Mouse (Mus musculus) limb, embryonic 10.5 days (tissue): ENCODE measurements at regions not wholly inside any gene's neighbourhood (a gene's known extent, or its start where the extent isn't known, plus 50 kb on each side); places are given as distances from the start of the nearest gene placed in this dataset.
A peak's percentile ranks its signal among the peaks of the same experiment; 100 is the strongest.

ENCODE experiments used
- DNase-seq: peaks from one replicate; pipeline ENCODE4 v3.0.0-alpha.2; 2017; ENCODE audit warnings: low spot score
- H3K27ac ChIP-seq: fragments of 300-500 bp; sonication (generic); 2 replicates; pipeline ENCODE4 v1.5.1; 2016; ENCODE audit warnings: mild to moderate bottlenecking
- H3K27me3 ChIP-seq: fragments of 300-500 bp; sonication (generic); 2 replicates; pipeline ENCODE4 v1.6.1; 2016; ENCODE audit warnings: low read depth, mild to moderate bottlenecking; ENCODE audit not compliant: poor library complexity, severe bottlenecking
- H3K36me3 ChIP-seq: fragments of 300-500 bp; sonication (generic); 2 replicates; pipeline ENCODE4 v1.6.1; 2016; ENCODE audit warnings: mild to moderate bottlenecking, moderate library complexity
- H3K4me1 ChIP-seq: fragments of 300-500 bp; sonication (generic); 2 replicates; pipeline ENCODE4 v1.6.1; 2016
- H3K4me3 ChIP-seq: fragments of 300-500 bp; sonication (generic); 2 replicates; pipeline ENCODE4 v1.5.1; 2016; ENCODE audit warnings: mild to moderate bottlenecking, moderate library complexity
- H3K9me3 ChIP-seq: fragments of 300-500 bp; sonication (generic); replicated peaks from 2 replicates; pipeline ENCODE4 v1.6.1; 2016; ENCODE audit warnings: mild to moderate bottlenecking
- WGBS: fragments of 180-500 bp; shearing (Covaris S2); methylation state at CpG from one replicate; pipeline ENCODE4 v1.1.7; 2016; 5-methylcytosine and 5-hydroxymethylcytosine counted together

DNA sequence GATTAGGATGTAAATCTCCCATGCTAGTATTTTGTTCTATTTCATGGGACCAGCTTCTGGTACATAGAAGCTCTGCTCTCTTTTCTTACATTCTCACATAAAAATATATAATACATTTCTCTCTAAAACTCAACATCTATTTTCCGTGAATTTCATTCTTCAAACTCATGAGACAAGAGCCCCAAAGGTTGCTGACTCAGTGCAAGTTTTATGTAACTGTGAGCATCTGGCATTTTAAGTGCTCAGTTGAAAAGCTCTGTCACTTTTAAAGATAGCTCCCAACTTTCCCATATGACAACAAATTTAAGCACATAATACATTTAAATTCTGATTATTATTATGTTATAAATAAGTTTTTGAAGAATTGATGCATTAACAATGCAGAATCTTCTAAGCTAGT is 268.5 kb downstream of the AW209491 start:
- no peaks in the 10 kb centered on the region for H3K4me1 ChIP-seq
- H3K9me3 ChIP-seq = no peaks in the 10 kb centered on the region
- H3K27ac ChIP-seq = no peak overlapping the region
- no peak for DNase-seq
- no peak overlapping the region for H3K4me3 ChIP-seq
- 88% methylated on average over 1 of the region's 1 CpGs for WGBS
- no peaks in the 10 kb centered on the region for H3K27me3 ChIP-seq
- no peaks in the 10 kb centered on the region for H3K36me3 ChIP-seq

DNA sequence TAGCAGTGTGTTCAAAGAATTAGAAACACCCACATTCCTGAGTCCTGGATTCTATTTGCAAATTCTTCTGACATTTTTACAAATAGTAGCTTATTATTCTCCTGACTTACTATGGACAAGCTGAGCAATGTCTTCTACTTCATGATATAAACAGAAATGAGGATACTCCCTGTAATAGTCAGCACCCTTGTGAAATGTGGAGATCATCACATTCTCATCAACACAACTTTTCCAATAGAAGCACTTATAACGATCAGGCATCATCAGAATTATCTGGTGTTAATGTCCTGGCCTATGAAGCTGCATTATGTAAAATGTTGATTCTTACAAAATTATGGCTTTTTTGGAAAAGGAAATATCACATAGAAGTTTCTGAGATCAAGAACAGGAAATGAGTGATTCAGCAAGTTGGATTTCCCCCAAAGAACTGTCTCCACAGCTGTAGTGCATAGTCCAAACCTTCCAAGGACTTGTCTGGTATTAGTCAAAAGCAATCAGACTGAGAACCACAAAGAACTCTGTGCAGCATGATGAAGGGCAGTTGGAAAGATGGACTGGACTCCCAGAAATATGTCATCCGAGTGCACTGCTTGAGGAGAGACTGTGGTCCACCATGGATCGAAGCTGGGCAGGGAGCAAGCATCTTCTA is 300.3 kb downstream of the AW209491 start:
- no peak overlapping the region for H3K27ac ChIP-seq
- no peak for DNase-seq
- H3K36me3 ChIP-seq = no peaks in the 10 kb centered on the region
- no peaks in the 10 kb centered on the region for H3K9me3 ChIP-seq
- no peak overlapping the region for H3K4me3 ChIP-seq
- H3K4me1 ChIP-seq = no peaks in the 10 kb centered on the region
- 89% methylated on average over 3 of the region's 3 CpGs for WGBS
- no peaks in the 10 kb centered on the region for H3K27me3 ChIP-seq

DNA sequence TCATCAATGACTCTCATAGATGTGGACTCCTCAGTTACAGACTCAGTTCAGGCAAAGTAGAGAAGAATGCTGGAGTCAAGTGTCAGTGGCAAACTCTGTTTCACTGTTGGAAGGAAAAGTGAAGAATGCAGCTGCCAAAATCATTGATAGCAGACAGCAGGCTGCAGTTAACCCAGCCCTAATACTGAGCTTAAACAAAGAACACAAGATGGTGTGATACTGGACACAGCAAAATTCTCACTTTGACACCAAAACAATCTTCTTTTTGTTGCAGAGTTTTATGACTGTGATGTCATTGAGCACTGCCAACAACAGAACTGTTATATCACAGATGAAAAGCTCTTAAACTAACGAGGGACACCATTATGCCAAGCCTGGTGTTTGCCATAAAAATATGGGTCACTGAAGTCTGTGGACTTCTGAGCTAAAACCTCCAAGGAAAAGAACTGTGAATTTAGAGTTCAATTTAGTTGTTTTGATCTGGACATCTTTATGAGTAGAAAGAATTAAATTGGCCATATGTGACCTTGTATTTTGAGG is 336.3 kb downstream of the AW209491 start:
- H3K36me3 ChIP-seq = no peaks in the 10 kb centered on the region
- H3K27me3 ChIP-seq = no peaks in the 10 kb centered on the region
- no peak overlapping the region for H3K4me3 ChIP-seq
- no peak for DNase-seq
- no peaks in the 10 kb centered on the region for H3K9me3 ChIP-seq
- no peak overlapping the region for H3K27ac ChIP-seq
- WGBS = 74% methylated on average over 1 of the region's 1 CpGs
- no peaks in the 10 kb centered on the region for H3K4me1 ChIP-seq

DNA sequence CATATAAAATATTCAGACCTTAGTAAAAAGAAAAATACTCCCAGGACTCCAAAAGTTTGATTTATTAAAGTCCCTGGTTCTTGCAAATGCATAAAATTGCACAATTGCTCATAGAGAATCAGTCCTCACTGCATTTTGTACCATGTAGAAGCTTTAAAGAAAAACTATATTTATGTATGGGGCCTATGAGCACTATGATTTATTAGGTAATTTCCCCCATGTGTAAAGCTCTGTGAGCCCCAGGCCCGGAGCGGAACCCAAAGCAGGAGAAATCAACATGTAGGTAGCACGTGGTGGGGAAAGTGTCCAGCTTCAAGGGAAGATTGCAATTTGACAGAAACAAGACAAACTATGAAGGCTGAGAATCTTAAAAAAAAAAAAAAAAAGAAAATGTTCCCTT is 372.7 kb downstream of the AW209491 start:
- no peaks in the 10 kb centered on the region for H3K4me1 ChIP-seq
- no peak overlapping the region for H3K4me3 ChIP-seq
- WGBS = 85% methylated on average over 3 of the region's 3 CpGs
- H3K9me3 ChIP-seq = no peaks in the 10 kb centered on the region
- no peaks in the 10 kb centered on the region for H3K27me3 ChIP-seq
- no peak for DNase-seq
- H3K36me3 ChIP-seq = no peaks in the 10 kb centered on the region
- no peak overlapping the region for H3K27ac ChIP-seq

DNA sequence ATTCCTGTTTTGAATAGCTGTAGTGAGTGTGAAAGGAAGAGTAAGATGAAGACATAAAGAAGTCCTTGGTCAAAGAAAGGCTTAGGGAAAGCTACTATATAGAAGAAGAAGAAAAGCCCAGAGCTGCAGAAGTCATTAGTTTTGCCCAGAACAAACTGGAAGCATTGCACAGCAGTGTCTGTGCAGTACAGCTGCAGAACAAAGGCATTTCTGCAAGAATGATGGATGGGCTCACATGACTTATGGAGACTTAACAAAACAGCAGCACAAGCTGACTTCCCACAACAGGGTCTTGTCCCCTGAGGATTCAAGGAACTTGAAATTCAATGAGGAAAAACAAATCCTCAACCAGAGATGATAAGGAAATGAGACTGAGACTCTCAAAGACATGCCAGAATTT is 381.7 kb downstream of the AW209491 start:
- no peak for DNase-seq
- Histone ChIP-seq H3K27me3 (no peaks in the 10 kb centered on the region), H3K4me1 (0 out of 2 replicates have a peak, but pooled peaks cover 5% of the 10 kb centered on the region), H3K4me3 (no peak overlapping the region), H3K9me3 (no peaks in the 10 kb centered on the region), H3K27ac (no peak overlapping the region), H3K36me3 (no peaks in the 10 kb centered on the region)

DNA sequence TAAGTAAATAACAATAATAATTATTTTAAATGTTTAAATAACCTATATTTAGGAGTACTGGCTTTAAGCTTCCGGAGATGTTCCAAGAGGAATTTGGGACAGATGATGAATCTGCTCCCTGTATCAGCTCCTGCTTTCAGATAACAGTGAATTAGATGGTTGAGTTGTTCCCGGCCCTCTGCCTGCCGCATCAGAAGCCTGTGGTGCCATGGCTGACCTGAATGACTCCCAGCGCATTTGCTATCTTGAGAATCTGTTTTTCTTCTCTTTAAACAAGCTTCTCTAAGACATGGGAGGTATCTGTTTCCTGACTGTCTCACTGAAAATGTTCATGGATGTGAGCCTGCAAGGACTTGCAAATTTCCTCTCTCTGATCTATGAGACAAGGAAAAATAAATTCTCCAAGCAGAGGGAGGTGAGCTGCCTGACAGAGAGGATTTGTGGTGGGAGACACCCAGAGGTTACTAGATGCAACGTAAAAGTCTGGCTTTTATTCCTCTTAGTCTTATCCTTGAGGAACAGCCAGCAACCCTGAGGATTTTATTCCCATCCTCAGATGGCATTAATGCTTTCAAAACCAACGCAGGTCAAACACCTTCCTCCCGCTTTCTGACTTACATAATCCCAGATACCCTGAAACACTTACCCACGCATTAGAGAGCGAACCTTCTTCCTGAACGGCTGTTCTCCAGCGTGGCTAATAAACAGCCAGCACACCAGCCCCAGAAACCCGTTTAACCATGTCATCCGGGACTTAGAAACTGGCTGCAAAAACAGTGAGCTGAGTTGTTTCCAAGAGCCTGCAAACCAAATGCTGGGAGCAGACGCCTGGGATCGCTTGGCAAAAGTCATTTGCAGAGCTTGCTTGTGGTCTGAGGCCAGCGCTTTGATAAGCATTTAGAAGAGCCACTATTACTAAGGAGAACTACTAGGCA is 389.1 kb downstream of the AW209491 start:
- no peak overlapping the region for H3K27ac ChIP-seq
- H3K9me3 ChIP-seq = no peaks in the 10 kb centered on the region
- H3K4me3 ChIP-seq = no peak overlapping the region
- H3K4me1 ChIP-seq = 0 out of 2 replicates have a peak, but pooled peaks cover 8% of the 10 kb centered on the region
- H3K36me3 ChIP-seq = no peaks in the 10 kb centered on the region
- 54% methylated on average over 16 of the region's 16 CpGs for WGBS
- no peak for DNase-seq
- no peaks in the 10 kb centered on the region for H3K27me3 ChIP-seq

DNA sequence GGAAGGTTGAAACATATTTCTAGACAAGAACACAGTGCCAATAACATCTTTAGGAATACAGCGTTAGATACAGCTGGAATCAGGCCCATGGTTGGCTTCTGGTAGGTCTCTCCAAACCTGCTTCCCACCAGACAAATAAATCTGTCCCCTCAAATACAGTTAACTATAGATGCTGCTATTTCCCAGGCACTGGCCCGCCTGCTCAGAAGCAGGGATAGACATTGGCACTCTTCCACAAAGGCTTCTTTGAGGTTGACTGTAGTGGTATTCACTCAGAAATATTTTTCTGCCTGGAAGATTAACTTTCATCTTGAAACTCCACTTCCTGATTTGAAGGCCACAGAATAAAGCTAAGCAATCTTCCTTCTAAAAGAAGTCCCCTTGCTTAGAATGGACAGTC is 396.6 kb downstream of the AW209491 start:
- Histone ChIP-seq H3K27ac (no peak overlapping the region), H3K4me3 (no peak overlapping the region), H3K27me3 (no peaks in the 10 kb centered on the region), H3K4me1 (no peaks in the 10 kb centered on the region), H3K36me3 (no peaks in the 10 kb centered on the region), H3K9me3 (no peaks in the 10 kb centered on the region)
- WGBS = 91% methylated on average over 2 of the region's 2 CpGs
- no peak for DNase-seq

DNA sequence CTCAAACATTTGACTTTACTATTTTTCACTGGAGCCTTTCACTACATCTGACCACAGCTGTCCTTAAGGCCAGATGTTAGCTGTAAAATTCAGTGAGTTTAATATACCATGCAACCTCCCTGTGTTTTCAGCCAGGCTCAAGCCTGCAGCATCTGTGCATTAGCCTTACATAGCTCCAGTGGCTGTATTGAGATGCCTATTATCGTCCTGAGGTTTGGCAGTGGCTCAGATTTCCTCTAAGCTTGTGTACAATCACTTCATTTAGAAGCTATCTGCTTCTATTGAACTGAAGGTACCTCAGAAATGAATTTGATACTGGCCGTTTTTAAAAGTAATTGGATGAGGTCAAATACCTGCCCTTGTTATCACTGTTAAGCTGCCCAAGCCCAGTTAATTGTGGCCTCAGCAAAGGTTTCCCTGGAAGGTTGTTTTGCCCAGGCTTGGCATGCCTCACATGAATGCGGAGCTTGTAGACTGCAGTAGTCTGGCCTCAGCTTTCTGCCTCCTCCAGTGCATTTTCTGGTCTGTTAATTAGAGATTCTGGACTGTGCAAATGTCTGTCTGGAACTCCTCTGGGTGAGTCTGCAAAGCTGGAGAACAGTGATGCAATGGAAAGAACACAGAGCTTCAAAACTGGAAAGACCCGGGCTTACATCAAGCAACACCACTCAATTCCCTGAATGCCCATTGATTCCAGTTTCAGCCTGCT is 410.2 kb upstream of the Gli3 start:
- WGBS = 51% methylated on average over 4 of the region's 4 CpGs
- Histone ChIP-seq H3K4me1 (peaks cover 14% of the 10 kb centered on the region), H3K9me3 (no peaks in the 10 kb centered on the region), H3K27ac (peak overlapping the region; percentile 38; the same call in 1 of the 2 replicates), H3K4me3 (no peak overlapping the region), H3K27me3 (no peaks in the 10 kb centered on the region), H3K36me3 (no peaks in the 10 kb centered on the region)
- DNase-seq = peak; percentile 33

DNA sequence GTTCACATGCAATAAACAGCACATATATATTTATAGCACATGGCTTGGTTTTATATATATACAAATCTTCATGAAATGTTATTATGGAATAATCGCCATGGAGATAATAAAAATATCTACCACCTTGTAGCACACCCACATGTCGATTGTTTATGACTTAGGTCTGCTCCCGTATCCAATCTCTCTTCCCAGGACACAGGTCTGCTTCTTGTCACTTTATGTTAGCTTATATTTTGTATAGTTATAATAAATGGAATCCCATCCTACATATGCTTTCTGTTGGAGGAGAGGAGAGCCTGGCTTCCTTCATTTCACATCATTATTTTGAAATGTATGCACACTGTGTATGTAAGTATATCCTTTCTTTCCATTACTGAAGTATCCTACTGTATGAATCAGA is 408.3 kb upstream of the Gli3 start:
- no peak overlapping the region for H3K4me3 ChIP-seq
- no peaks in the 10 kb centered on the region for H3K27me3 ChIP-seq
- H3K27ac ChIP-seq = no peak overlapping the region
- no peaks in the 10 kb centered on the region for H3K36me3 ChIP-seq
- H3K9me3 ChIP-seq = no peaks in the 10 kb centered on the region
- H3K4me1 ChIP-seq = peaks cover 14% of the 10 kb centered on the region
- DNase-seq = no peak
- WGBS = 92% methylated on average over 3 of the region's 3 CpGs

DNA sequence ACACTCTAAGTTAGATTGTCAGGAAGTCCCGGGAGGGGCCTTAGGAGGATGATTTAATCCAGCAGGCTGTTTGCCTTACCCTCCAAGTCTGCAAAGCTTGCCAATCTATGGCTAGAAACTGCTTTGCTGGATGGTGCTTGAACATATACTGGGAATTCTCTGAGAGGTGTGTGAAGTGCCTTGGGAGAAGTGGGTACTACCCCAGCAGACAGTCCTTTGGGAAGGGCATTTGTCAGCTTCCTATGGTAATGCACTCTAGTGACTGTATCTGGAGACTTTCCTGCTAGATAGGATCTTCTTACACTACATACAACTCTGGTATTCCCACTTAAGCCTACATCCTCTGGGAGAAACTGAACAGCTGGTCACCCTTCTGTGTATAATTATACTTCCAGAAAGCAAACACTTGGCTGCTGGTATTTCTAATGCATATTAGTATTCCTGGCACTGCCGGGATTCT is 384.4 kb upstream of the Gli3 start:
- no peak overlapping the region for H3K4me3 ChIP-seq
- H3K27ac ChIP-seq = no peak overlapping the region
- no peaks in the 10 kb centered on the region for H3K36me3 ChIP-seq
- no peaks in the 10 kb centered on the region for H3K9me3 ChIP-seq
- peaks cover 9% of the 10 kb centered on the region for H3K4me1 ChIP-seq
- no peak for DNase-seq
- 87% methylated on average over 2 of the region's 2 CpGs for WGBS
- H3K27me3 ChIP-seq = no peaks in the 10 kb centered on the region

DNA sequence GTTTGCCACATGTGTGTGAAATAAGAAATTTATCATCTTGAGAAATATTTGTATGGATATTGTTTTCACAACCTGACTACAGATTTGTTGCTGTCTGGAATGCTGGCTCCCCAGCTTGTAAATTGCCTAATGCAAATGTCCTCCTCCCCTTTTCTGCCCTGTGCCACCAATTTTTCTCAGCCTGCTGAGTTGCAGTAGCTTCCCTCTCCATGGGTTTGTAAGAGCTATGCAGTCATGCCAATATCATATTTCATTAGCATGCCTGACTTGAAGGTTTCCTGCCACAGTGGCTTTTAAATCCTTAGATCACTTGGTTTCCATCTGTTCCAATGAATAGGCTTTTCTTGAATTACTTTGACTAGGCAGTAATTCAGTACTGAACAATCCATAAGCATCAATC is 383.9 kb upstream of the Gli3 start:
- DNase-seq = no peak
- H3K36me3 ChIP-seq = no peaks in the 10 kb centered on the region
- no peak overlapping the region for H3K27ac ChIP-seq
- H3K27me3 ChIP-seq = no peaks in the 10 kb centered on the region
- H3K4me3 ChIP-seq = no peak overlapping the region
- H3K4me1 ChIP-seq = peaks cover 9% of the 10 kb centered on the region
- no peaks in the 10 kb centered on the region for H3K9me3 ChIP-seq

DNA sequence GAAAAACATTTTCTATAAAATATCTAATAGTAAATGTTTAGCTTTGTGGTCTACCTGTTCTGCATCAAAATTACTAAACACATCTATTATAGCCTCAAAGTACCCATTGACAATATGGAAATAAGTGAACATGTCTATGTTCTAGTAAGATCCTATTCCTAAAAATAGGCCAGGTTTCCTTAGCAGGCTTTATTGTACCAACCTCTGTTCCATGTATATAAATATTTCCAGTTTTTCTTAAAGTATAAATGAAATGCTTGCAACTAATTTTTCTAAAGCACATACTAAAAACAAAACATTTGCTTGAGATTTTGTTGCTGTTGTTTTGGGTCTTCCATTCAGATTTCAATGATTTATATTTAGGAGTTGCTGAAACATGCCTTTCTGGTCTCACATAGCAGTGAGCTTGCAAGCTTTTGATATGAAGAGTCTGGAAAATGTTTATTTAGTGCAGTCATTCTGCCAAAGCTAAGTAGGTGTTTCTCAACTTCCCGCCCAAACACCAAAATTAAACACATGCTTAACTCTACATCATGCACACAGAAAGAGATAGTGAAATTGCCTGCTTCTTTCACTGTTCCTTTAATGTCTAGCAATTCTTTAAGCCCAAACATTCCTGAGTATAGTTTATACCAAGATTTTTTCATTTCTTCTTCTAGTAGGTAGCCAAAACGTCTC is 380.6 kb upstream of the Gli3 start:
- no peaks in the 10 kb centered on the region for H3K36me3 ChIP-seq
- no peak for DNase-seq
- no peak overlapping the region for H3K27ac ChIP-seq
- no peaks in the 10 kb centered on the region for H3K9me3 ChIP-seq
- WGBS = 86% methylated on average over 2 of the region's 2 CpGs
- H3K4me3 ChIP-seq = no peak overlapping the region
- peaks cover 9% of the 10 kb centered on the region for H3K4me1 ChIP-seq
- no peaks in the 10 kb centered on the region for H3K27me3 ChIP-seq
